Mouse (Mus musculus) liver, postnatal 0 days (tissue): ENCODE measurements around the gene Tns1. TPM values are rescaled to one million over a fixed set of nuclear protein-coding genes. Genes with fewer than 3 reads are reported as not detected.
A peak's percentile ranks its signal among the peaks of the same experiment; 100 is the strongest.

ENCODE experiments used
- ATAC-seq: fragments of 200-750 bp; cut with Nextera tagmentation; 2 replicates; pipeline ENCODE4 v1.8.0; 2017; ENCODE audit warnings: mild to moderate bottlenecking, moderate library complexity
- DNase-seq: peaks from one replicate; pipeline ENCODE4 v3.0.0-alpha.2; 2016
- H3K27ac ChIP-seq: fragments of 300-500 bp; sonication (generic); 2 replicates; pipeline ENCODE4 v1.5.1; 2014; ENCODE audit warnings: antibody characterized with exemption, moderate library complexity, mild to moderate bottlenecking, low read depth
- H3K27me3 ChIP-seq: fragments of 300-500 bp; sonication (generic); 2 replicates; pipeline ENCODE4 v1.6.1; 2014; ENCODE audit warnings: low read length, control low read depth, mixed read lengths; ENCODE audit not compliant: insufficient read depth
- H3K36me3 ChIP-seq: fragments of 300-500 bp; sonication (generic); replicated peaks from 2 replicates; pipeline ENCODE4 v1.6.1; 2014; ENCODE audit warnings: mild to moderate bottlenecking, control low read depth, low read length, moderate library complexity, mixed read lengths; ENCODE audit not compliant: insufficient read depth
- H3K4me1 ChIP-seq: fragments of 300-500 bp; sonication (generic); 2 replicates; pipeline ENCODE4 v1.6.1; 2014; ENCODE audit warnings: antibody characterized with exemption, mild to moderate bottlenecking, control low read depth; ENCODE audit not compliant: insufficient read depth
- H3K4me2 ChIP-seq: fragments of 300-500 bp; sonication (generic); 2 replicates; pipeline ENCODE4 v1.6.1; 2014; ENCODE audit warnings: low read depth, mild to moderate bottlenecking, low read length, moderate library complexity, mixed read lengths
- H3K4me3 ChIP-seq: fragments of 300-500 bp; sonication (generic); 2 replicates; pipeline ENCODE4 v1.5.1; 2014; ENCODE audit warnings: low read depth, low read length
- H3K9ac ChIP-seq: fragments of 300-500 bp; sonication (generic); replicated peaks from 2 replicates; pipeline ENCODE4 v1.6.1; 2014; ENCODE audit warnings: mild to moderate bottlenecking, moderate library complexity
- H3K9me3 ChIP-seq: fragments of 300-500 bp; sonication (generic); 2 replicates; pipeline ENCODE4 v1.6.1; 2016; ENCODE audit warnings: mild to moderate bottlenecking, control low read depth, low read length, mixed read lengths
- CTCF ChIP-seq: sonication (generic); IDR thresholded peaks from 2 replicates; pipeline ENCODE4 v1.5.1; 2016; ENCODE audit warnings: antibody characterized with exemption, low read depth
- EP300 ChIP-seq: IDR thresholded peaks from 2 replicates; pipeline ENCODE4 v1.6.1; 2016; ENCODE audit warnings: antibody characterized with exemption, low read depth, mild to moderate bottlenecking
- WGBS: fragments of 180-500 bp; shearing (Covaris S2); extraction: QIAGEN DNeasy Blood & Tissue Kit; methylation state at CpG from one replicate; pipeline ENCODE4 v1.1.7; 2014; ENCODE audit not compliant: insufficient replicate concordance; 5-methylcytosine and 5-hydroxymethylcytosine counted together
- polyA plus RNA-seq: library from polyadenylated mRNA; unstranded; fragments of >200 nt; fragmentation: Nextera tagmentation; extraction: Ambion mirVana; gene quantifications from 2 replicates; pipeline ENCODE4 v1.2.1, GENCODE M21; 2015

Gene Tns1
- polyA plus RNA-seq, 1 experiment from 2014 or later = 12.1 TPM

DNA sequence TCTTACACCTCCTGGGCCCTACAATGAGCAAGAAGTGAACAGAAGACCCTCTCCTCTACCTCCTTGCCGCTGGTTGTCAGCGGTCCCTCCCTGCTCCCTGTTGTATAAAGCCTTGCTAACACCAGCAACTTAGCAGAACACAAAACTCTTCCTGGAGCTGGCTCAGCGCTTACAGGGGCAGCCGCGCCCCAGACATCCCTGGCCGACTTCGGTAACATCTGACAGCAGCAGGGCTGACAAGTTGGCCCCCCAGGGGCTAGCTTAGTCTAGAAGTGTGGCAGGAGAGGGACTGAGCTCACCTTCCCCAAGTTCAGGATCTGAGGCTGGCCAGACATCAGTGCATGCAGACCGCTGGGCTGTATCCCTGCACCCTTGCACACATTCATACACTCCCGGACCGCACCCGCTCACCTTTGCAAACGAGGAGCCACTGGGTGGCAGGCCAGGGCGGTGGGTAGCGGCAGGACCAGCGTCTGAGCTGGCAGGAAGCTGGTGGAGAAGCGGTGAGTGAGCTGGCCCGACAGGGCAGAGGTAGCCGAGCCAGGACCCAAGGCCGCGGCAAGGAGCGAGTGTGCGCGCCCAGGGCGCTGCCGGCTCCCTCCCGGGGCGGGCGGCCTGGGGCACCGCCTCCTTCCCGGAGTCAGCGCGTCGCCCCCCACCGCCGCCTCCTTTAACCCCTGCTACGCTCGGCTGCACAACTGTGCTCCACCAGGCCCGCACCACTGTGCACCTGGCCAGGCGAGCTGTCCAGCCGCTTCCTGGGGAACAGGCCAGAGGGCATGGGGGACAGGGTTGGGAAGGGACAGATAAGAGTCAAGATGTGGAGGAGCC, 87.5 kb downstream of the Tns1 start:
- Histone ChIP-seq H3K4me3 (peak overlapping the region; percentile 53), H3K9ac (peak overlapping the region; percentile 58), H3K4me1 (peaks cover 19% of the 10 kb centered on the region), H3K4me2 (peak overlapping the region; percentile 65), H3K27ac (peak overlapping the region; percentile 52; the same call in 1 of the 2 replicates), H3K36me3 (no peaks in the 10 kb centered on the region), H3K27me3 (0 out of 2 replicates have a peak, but pooled peaks cover 10% of the 10 kb centered on the region), H3K9me3 (no peaks in the 10 kb centered on the region)
- no peak for TF ChIP-seq EP300
- peak; percentile 68 for TF ChIP-seq CTCF
- ATAC-seq (peak; percentile 77), DNase-seq (peak; percentile 67)
- 3% methylated on average over 35 of the region's 40 CpGs for WGBS

GRCm38 (mm10) chr1:74035912-74036489, 88.2 kb downstream of the Tns1 start:
- no peak for TF ChIP-seq EP300
- peak overlapping the region; percentile 52; the same call in 1 of the 2 replicates for H3K27ac ChIP-seq
- peak overlapping the region; percentile 53 for H3K4me3 ChIP-seq
- 53% methylated on average over 3 of the region's 3 CpGs for WGBS
- H3K27me3 ChIP-seq = 0 out of 2 replicates have a peak, but pooled peaks cover 10% of the 10 kb centered on the region
- H3K9me3 ChIP-seq = no peaks in the 10 kb centered on the region
- ATAC-seq (no peak), DNase-seq (no peak)
- peak overlapping the region; percentile 65 for H3K4me2 ChIP-seq
- peaks cover 14% of the 10 kb centered on the region for H3K4me1 ChIP-seq
- peak overlapping the region; percentile 58 for H3K9ac ChIP-seq
- no peaks in the 10 kb centered on the region for H3K36me3 ChIP-seq

GRCm38 (mm10) chr1:74035487-74035886, 88.8 kb downstream of the Tns1 start:
- H3K9me3 ChIP-seq = no peaks in the 10 kb centered on the region
- H3K27me3 ChIP-seq = 0 out of 2 replicates have a peak, but pooled peaks cover 10% of the 10 kb centered on the region
- H3K4me1 ChIP-seq = peaks cover 12% of the 10 kb centered on the region
- ATAC-seq = no peak
- peak overlapping the region; percentile 53; the same call in 1 of the 2 replicates for H3K4me3 ChIP-seq
- 44% methylated on average over 4 of the region's 4 CpGs for WGBS
- peak overlapping the region; percentile 52; the same call in 1 of the 2 replicates for H3K27ac ChIP-seq
- H3K4me2 ChIP-seq = peak overlapping the region; percentile 65
- no peaks in the 10 kb centered on the region for H3K36me3 ChIP-seq
- peak overlapping the region; percentile 47 for H3K9ac ChIP-seq
- TF ChIP-seq CTCF = no peak
- TF ChIP-seq EP300 = no peak
- DNase-seq = no peak

- Histone ChIP-seq H3K9ac (no peak overlapping the region), H3K27me3 (0 out of 2 replicates have a peak, but pooled peaks cover 10% of the 10 kb centered on the region), H3K27ac (peak overlapping the region; percentile 44; the same call in 1 of the 2 replicates), H3K9me3 (no peaks in the 10 kb centered on the region), H3K36me3 (no peaks in the 10 kb centered on the region), H3K4me3 (no peak overlapping the region), H3K4me1 (peaks cover 16% of the 10 kb centered on the region), H3K4me2 (peak overlapping the region; percentile 65; the same call in 1 of the 2 replicates)
- peak; percentile 9; the same call in 1 of the 2 replicates for ATAC-seq
- WGBS = 47% methylated on average over 2 of the region's 2 CpGs
- no peak for TF ChIP-seq EP300
- no peak for TF ChIP-seq CTCF
- no peak for DNase-seq
These were observed 89.5 kb downstream of the Tns1 start for GRCm38 (mm10) chr1:74034736-74035135.

DNA sequence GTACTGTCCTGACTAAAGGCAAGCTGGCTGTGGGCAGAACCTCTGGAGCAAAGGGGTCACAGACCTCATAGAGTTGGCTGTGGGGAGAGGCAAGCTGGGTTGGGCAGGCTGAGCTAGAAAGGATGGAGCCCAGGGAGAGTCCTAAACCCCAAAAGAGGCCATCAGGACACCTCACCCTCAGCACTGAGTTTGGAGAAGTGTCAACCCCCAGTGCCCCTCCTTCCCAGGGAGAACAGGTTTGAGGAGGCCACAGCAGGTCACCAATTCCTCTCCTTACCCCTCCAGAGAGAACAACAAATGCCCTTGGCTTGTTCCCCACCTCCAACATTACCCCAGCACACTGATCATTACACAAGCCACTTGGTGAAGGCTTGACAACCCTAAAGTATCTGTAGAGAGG, 90.0 kb downstream of the Tns1 start:
- Histone ChIP-seq H3K27ac (no peak overlapping the region), H3K36me3 (no peaks in the 10 kb centered on the region), H3K4me1 (peaks cover 16% of the 10 kb centered on the region), H3K4me3 (no peak overlapping the region), H3K9me3 (no peaks in the 10 kb centered on the region), H3K27me3 (0 out of 2 replicates have a peak, but pooled peaks cover 10% of the 10 kb centered on the region), H3K9ac (no peak overlapping the region), H3K4me2 (no peak overlapping the region)
- no peak for TF ChIP-seq CTCF
- ATAC-seq (no peak), DNase-seq (no peak)

- no peak for DNase-seq
These were observed 90.8 kb downstream of the Tns1 start for GRCm38 (mm10) chr1:74033407-74033806.

More at GRCm38 (mm10) chr1:74033407-74033806, 90.8 kb downstream of the Tns1 start:
- no peak overlapping the region for H3K9ac ChIP-seq
- no peak overlapping the region for H3K4me3 ChIP-seq
- WGBS = 77% methylated on average over 4 of the region's 4 CpGs
- no peak overlapping the region for H3K27ac ChIP-seq
- H3K36me3 ChIP-seq = no peaks in the 10 kb centered on the region
- H3K4me1 ChIP-seq = peaks cover 16% of the 10 kb centered on the region
- ATAC-seq = no peak
- H3K9me3 ChIP-seq = no peaks in the 10 kb centered on the region
- no peak for TF ChIP-seq CTCF
- TF ChIP-seq EP300 = no peak
- no peak overlapping the region for H3K4me2 ChIP-seq
- H3K27me3 ChIP-seq = 0 out of 2 replicates have a peak, but pooled peaks cover 10% of the 10 kb centered on the region
